Mouse (Mus musculus): ENCODE measurements around the gene Usp24. TPM values are rescaled to one million over a fixed set of nuclear protein-coding genes. Genes with fewer than 3 reads are reported as not detected.

Gene Usp24
- polyA plus RNA-seq, 1 experiment from 2014 or later: 7.4 TPM

- no peak overlapping the region for H3K4me2 ChIP-seq
- H3K9me3 ChIP-seq (replicated peaks): no peaks in the 10 kb centered on the region
- H3K27ac ChIP-seq: no peak overlapping the region
- no peaks in the 10 kb centered on the region for H3K4me1 ChIP-seq
- H3K27me3 ChIP-seq: no peaks in the 10 kb centered on the region
- H3K9ac ChIP-seq: no peak overlapping the region
- ATAC-seq: peak; percentile 76
- H3K4me3 ChIP-seq: no peak overlapping the region
- 20% methylated on average over 3 of the region's 3 CpGs for WGBS
- H3K36me3 ChIP-seq (ENCODE audit: poor library complexity, severe bottlenecking): no peaks in the 10 kb centered on the region
Observed at GRCm38 (mm10) chr4:106472335-106472734, 156.3 kb downstream of the Usp24 start.

GRCm38 (mm10) chr4:106474241-106474640 lies 158.2 kb downstream of the Usp24 start:
- 2% methylated on average over 6 of the region's 6 CpGs for WGBS
- Histone ChIP-seq H3K4me2 (no peak overlapping the region), H3K4me3 (no peak overlapping the region), H3K27ac (no peak overlapping the region), H3K9me3 (replicated peaks) (no peaks in the 10 kb centered on the region), H3K4me1 (no peaks in the 10 kb centered on the region), H3K36me3 (ENCODE audit: poor library complexity, severe bottlenecking) (no peaks in the 10 kb centered on the region), H3K9ac (no peak overlapping the region), H3K27me3 (no peaks in the 10 kb centered on the region)
- ATAC-seq: peak; percentile 76

- Histone ChIP-seq H3K4me1 (no peaks in the 10 kb centered on the region), H3K27me3 (peaks cover 2% of the 10 kb centered on the region; the same call in 1 of the 2 replicates), H3K9me3 (replicated peaks) (no peaks in the 10 kb centered on the region), H3K4me3 (no peak overlapping the region), H3K36me3 (ENCODE audit: poor library complexity, severe bottlenecking) (no peaks in the 10 kb centered on the region), H3K4me2 (no peak overlapping the region), H3K27ac (no peak overlapping the region), H3K9ac (no peak overlapping the region)
- 75% methylated on average over 3 of the region's 3 CpGs for WGBS
- no peak for ATAC-seq
Observed at GRCm38 (mm10) chr4:106480545-106480944, 164.5 kb downstream of the Usp24 start.

- 28% methylated on average over 7 of the region's 7 CpGs for WGBS
- H3K27ac ChIP-seq: no peak overlapping the region
- H3K4me2 ChIP-seq: no peak overlapping the region
Observed at GRCm38 (mm10) chr4:106483215-106483727, 167.3 kb downstream of the Usp24 start.

GRCm38 (mm10) chr4:106483831-106484230 lies 167.8 kb downstream of the Usp24 start:
- Histone ChIP-seq H3K36me3 (ENCODE audit: poor library complexity, severe bottlenecking) (no peaks in the 10 kb centered on the region), H3K27me3 (peaks cover 2% of the 10 kb centered on the region; the same call in 1 of the 2 replicates), H3K4me1 (no peaks in the 10 kb centered on the region), H3K9ac (no peak overlapping the region), H3K27ac (no peak overlapping the region), H3K9me3 (replicated peaks) (no peaks in the 10 kb centered on the region), H3K4me2 (no peak overlapping the region), H3K4me3 (no peak overlapping the region)
- 81% methylated on average over 1 of the region's 1 CpGs for WGBS
- ATAC-seq: no peak

More at GRCm38 (mm10) chr4:106483215-106483727, 167.3 kb downstream of the Usp24 start:
- Histone ChIP-seq H3K4me1 (no peaks in the 10 kb centered on the region), H3K36me3 (ENCODE audit: poor library complexity, severe bottlenecking) (no peaks in the 10 kb centered on the region), H3K9me3 (replicated peaks) (no peaks in the 10 kb centered on the region), H3K27me3 (peaks cover 2% of the 10 kb centered on the region; the same call in 1 of the 2 replicates), H3K9ac (no peak overlapping the region), H3K4me3 (no peak overlapping the region)
- no peak for ATAC-seq

- H3K4me3 ChIP-seq: no peak overlapping the region
- ATAC-seq: no peak
- H3K4me2 ChIP-seq: no peak overlapping the region
- H3K27ac ChIP-seq: no peak overlapping the region
- H3K4me1 ChIP-seq: no peaks in the 10 kb centered on the region
- WGBS: 67% methylated on average over 4 of the region's 4 CpGs
- no peaks in the 10 kb centered on the region for H3K9me3 ChIP-seq (replicated peaks)
- H3K36me3 ChIP-seq (ENCODE audit: poor library complexity, severe bottlenecking): no peaks in the 10 kb centered on the region
- H3K9ac ChIP-seq: no peak overlapping the region
- H3K27me3 ChIP-seq: no peaks in the 10 kb centered on the region
Observed at GRCm38 (mm10) chr4:106490620-106491019, 174.6 kb downstream of the Usp24 start.

Other genes starting within 250 kb of the Usp24 start
- 1.1 and 2.5 TPM in 2 replicates for gene Pcsk9, start 148.1 kb downstream of the Usp24 start, polyA plus RNA-seq (2015; fragmentation: Nextera tagmentation; extraction: Ambion mirVana)
- not detected in 2 replicates for gene Bsnd, start 176.1 kb downstream of the Usp24 start, polyA plus RNA-seq (2015; fragmentation: Nextera tagmentation; extraction: Ambion mirVana)
- 6.5 and 8.5 TPM in 2 replicates for gene Dhcr24, start 244.8 kb downstream of the Usp24 start, polyA plus RNA-seq (2015; fragmentation: Nextera tagmentation; extraction: Ambion mirVana)

Data from forebrain, embryonic 13.5 days (tissue).